Mouse (Mus musculus): Measurements from ENCODE around the gene Fam81b.
A peak's percentile ranks its signal among the peaks of the same experiment; 100 is the strongest.

Gene Fam81b

GRCm38 (mm10) chr13:76190273-76190672 lies 114.6 kb downstream of the Fam81b start:
- DNase-seq: peak; percentile 13

DNA sequence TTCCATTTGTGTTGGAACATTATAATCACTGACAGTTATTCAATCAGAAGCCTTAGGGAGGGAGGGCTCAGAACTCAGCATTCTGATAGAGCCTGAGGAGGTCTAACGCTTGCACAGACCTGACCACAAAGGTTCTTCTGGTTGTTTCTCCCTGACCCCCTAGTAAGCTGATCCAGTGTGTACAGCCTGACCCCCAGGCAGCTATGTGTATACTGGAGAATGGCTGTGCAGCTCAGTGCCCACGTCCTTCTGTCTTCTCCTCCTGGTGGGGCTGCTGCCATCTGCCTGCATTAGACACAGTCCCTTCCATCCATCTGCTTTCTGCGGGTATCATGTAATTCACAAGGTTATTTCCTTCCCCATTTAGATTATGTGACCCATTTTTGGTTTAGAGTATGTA lies 115.7 kb downstream of the Fam81b start:
- peak; percentile 50 for DNase-seq

GRCm38 (mm10) chr13:76187651-76188050 lies 117.2 kb downstream of the Fam81b start:
- no peak for DNase-seq

DNA sequence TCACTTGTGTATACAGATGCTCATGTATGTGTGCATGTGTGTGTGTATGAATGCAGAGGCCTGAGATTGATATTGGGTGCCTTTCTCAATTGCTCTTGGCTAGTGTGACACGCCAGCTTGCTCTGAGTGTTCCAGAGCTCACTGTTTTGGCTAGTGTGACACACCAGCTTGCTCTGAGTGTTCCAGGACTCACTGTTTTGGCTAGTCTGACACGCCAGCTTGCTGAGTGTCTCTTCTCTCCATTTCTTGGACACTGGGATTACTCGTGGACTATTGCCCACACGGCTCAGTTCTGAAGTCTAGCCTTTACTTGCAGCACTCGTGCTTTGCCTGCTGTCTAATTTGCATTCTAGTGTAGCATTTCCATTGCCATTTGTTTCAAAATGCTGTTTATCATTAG lies 126.2 kb downstream of the Fam81b start:
- DNase-seq: no peak

DNA sequence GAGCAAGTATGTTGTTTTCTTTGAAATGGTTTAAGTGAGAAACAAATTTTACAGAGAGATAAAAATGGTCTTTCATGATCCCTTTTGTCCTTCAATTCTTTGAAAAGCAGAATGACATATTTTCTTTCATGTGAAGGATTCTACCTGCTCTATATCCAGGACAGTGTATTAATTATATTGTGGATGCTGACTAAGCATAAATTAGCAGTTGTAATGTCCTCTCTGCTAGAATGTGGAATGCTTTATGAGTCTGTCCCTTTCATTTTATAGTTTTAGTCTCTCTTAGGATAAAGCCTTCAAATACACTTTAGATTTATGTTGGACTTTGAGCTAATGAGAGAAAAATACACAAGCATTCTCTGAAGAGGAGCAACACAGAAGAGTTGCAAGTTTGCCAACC lies 130.6 kb downstream of the Fam81b start:
- no peak for DNase-seq

- DNase-seq: no peak
Observed at GRCm38 (mm10) chr13:76160587-76160986, 144.3 kb downstream of the Fam81b start.

DNA sequence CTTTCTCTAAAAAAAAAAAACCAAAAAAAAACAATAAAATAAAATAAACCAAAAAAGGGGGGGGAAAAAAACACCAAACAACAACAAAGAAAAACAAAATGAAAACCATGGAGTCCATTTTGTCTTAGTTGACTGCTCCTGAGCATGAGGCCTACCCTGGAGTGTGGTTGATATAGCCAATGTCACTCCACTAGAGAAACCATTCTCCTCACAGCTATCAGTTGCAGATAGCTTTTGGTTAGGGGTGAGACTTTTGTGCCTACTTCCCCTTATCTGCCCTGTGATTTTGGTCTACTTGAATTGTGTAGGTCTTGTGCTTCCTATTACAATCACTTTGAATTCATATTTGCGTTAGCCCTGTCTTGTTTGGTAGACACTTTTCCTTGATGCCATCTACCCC lies 147.4 kb downstream of the Fam81b start:
- no peak for DNase-seq

DNA sequence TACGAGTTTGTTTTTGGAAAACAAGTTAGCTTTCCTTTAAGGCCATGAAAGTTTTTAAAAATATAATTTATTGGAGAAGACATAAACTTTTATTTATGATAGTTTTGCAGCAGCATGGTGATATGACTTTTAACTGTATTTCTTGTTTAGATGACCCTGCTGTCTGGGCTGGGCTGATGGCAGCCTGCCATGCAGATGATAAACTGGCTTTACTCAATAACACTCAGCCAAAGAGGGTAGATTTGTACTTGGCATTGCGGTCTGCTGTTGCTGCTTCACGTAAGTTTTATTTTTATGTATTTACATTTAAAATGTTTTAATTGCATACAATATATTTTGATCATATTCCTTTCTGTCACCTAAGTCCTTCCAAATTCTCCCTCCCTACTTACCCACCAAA lies 147.8 kb downstream of the Fam81b start:
- DNase-seq: no peak
